Mouse (Mus musculus) midbrain, embryonic 14.5 days (tissue): ENCODE data around the gene Gm28041. TPM values are rescaled to one million over a fixed set of nuclear protein-coding genes. Genes with fewer than 3 reads are reported as not detected.
"Not testable (repeated sequence)": the region's sequence is repeated elsewhere in the genome, so short reads cannot be mapped to it uniquely, and the experiment has no call there.

Source experiments
- ATAC-seq: fragments of 200-750 bp; cut with Nextera tagmentation; 2 replicates; pipeline ENCODE4 v1.8.0; 2017; ENCODE audit warnings: moderate number of reproducible peaks, moderate library complexity; ENCODE audit not compliant: low FRiP score, low TSS enrichment
- DNase-seq: peaks from one replicate; pipeline ENCODE4 v3.0.0-alpha.2; 2015
- H3K27ac ChIP-seq: fragments of 300-500 bp; sonication (generic); replicated peaks from 2 replicates; pipeline ENCODE4 v1.5.1; 2014; ENCODE audit warnings: mild to moderate bottlenecking, low read depth, low read length, moderate library complexity
- H3K27me3 ChIP-seq: fragments of 300-500 bp; sonication (generic); 2 replicates; pipeline ENCODE4 v1.6.1; 2014; ENCODE audit warnings: low read length, control low read depth, mixed read lengths; ENCODE audit not compliant: control insufficient read depth, insufficient read depth
- H3K36me3 ChIP-seq: fragments of 300-500 bp; sonication (generic); 2 replicates; pipeline ENCODE4 v1.6.1; 2014; ENCODE audit warnings: low read length, control low read depth; ENCODE audit not compliant: control insufficient read depth, insufficient read depth
- H3K4me1 ChIP-seq: fragments of 300-500 bp; sonication (generic); 2 replicates; pipeline ENCODE4 v1.6.1; 2014; ENCODE audit warnings: mild to moderate bottlenecking, antibody characterized with exemption, low read length, control low read depth; ENCODE audit not compliant: control insufficient read depth, insufficient read depth
- H3K4me2 ChIP-seq: fragments of 300-500 bp; sonication (generic); 2 replicates; pipeline ENCODE4 v1.6.1; 2014; ENCODE audit warnings: mild to moderate bottlenecking, low read length, moderate library complexity
- H3K4me3 ChIP-seq: fragments of 300-500 bp; sonication (generic); replicated peaks from 2 replicates; pipeline ENCODE4 v1.5.1; 2014; ENCODE audit warnings: low read depth, low read length
- H3K9ac ChIP-seq: fragments of 300-500 bp; sonication (generic); replicated peaks from 2 replicates; pipeline ENCODE4 v1.6.1; 2014; ENCODE audit warnings: mild to moderate bottlenecking, low read length, moderate library complexity
- H3K9me3 ChIP-seq: fragments of 300-500 bp; sonication (generic); 2 replicates; pipeline ENCODE4 v1.6.1; 2016; ENCODE audit warnings: low read length, control low read depth, mixed read lengths; ENCODE audit not compliant: control insufficient read depth
- WGBS: fragments of 180-500 bp; shearing (Covaris S2); extraction: QIAGEN DNeasy Blood & Tissue Kit; methylation state at CpG from one replicate; pipeline ENCODE4 v1.1.7; 2014; 5-methylcytosine and 5-hydroxymethylcytosine counted together
- polyA plus RNA-seq: library from polyadenylated mRNA; unstranded; fragments of >200 nt; fragmentation: Nextera tagmentation; extraction: Ambion mirVana; gene quantifications from 2 replicates; pipeline ENCODE4 v1.2.1, GENCODE M21; 2014

Gene Gm28041
- 0.38 TPM in 1 of 2 replicates, not detected in the other for polyA plus RNA-seq

DNA sequence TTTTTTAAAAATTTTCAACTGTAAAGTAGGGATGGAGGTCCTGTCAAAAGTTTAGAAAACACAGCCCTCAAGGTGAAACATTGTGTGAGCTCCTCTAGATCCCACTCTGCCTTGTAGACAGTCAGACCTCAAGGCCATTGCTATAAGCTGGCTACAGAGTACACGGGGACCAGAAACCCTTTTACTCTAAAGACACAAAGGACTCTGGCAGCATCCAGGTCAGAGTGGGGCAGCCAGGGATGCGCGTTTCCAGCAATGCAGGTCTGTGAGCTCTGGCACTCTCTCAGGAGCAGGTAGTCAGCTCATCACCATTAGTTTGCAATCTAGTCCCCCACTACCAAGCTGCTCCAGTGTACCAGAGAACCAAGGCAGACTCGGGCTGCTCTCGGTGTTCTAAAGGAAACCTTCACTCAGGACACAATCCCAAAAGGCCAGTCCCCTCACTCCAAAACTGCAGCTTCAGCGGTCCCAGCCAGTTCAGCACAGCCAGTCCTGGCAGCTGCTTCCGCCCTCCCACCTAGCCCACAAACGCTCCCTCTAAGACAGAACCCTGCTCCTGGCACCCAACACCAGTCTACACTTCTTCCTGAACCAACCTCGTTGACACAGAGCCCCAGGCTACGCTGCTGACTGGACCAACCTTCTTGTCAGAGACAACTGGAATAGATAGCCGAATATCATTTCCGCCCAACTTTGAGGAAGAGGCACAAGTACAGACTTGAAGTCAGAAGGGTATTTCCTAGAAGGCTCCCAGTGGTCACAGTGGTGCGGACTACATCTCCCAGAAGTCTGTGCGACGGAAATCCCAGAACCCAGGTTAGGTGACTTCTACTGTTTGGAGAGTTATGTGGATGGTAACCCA, at the start of gene Gm28041, which contains the start of gene Zfp456:
Gene Gm28041 (minus strand): TSS at position 684 of the 862 bp plus-strand sequence.
Gene Zfp456 (minus strand): TSS at position 761 of the 862 bp plus-strand sequence.
- H3K27me3 ChIP-seq, H3K36me3 ChIP-seq, H3K27ac ChIP-seq, H3K9ac ChIP-seq, H3K4me1 ChIP-seq, H3K9me3 ChIP-seq: not testable (repeated sequence)
- Histone ChIP-seq H3K4me2 (peak within 1 kb of the TSS; percentile 54), H3K4me3 (peak within 1 kb of the TSS; percentile 32)
- WGBS, result 25% methylated on average over 14 of the region's 15 CpGs
- ATAC-seq (peak; percentile 70), DNase-seq (peak; percentile 72)

- not testable (repeated sequence) for H3K9me3 ChIP-seq, H3K9ac ChIP-seq, H3K27ac ChIP-seq, H3K4me1 ChIP-seq, H3K4me3 ChIP-seq, DNase-seq, H3K36me3 ChIP-seq, ATAC-seq, H3K4me2 ChIP-seq, H3K27me3 ChIP-seq
- 82% methylated on average over 2 of the region's 2 CpGs for WGBS
These were observed 47.0 kb upstream of the Gm28041 start for GRCm38 (mm10) chr13:67422532-67422931.

GRCm38 (mm10) chr13:67421207-67421857, 45.8 kb upstream of the Gm28041 start, which contains the start of gene Zfp459:
TSS of gene Zfp459 (minus strand) at chr13:67421418.
- no peaks in the 10 kb centered on the region for H3K9me3 ChIP-seq
- H3K4me3 ChIP-seq, result peak within 1 kb of the TSS; percentile 64
- H3K4me1 ChIP-seq, result peaks cover 3% of the 10 kb centered on the region; the same call in 1 of the 2 replicates
- DNase-seq, result peak; percentile 76
- peak within 1 kb of the TSS; percentile 92 for H3K4me2 ChIP-seq
- peak within 1 kb of the TSS; percentile 60 for H3K9ac ChIP-seq
- H3K36me3 ChIP-seq, result no peaks in the 10 kb centered on the region
- peak; percentile 84 for ATAC-seq
- WGBS, result 2% methylated on average over 22 of the region's 22 CpGs
- no peaks in the 10 kb centered on the region for H3K27me3 ChIP-seq
- H3K27ac ChIP-seq, result no peak within 1 kb of the TSS

GRCm38 (mm10) chr13:67420558-67421206, 45.1 kb upstream of the Gm28041 start:
- Histone ChIP-seq H3K27ac (no peak overlapping the region), H3K4me3 (peak overlapping the region; percentile 64), H3K4me1 (peaks cover 3% of the 10 kb centered on the region; the same call in 1 of the 2 replicates), H3K36me3 (no peaks in the 10 kb centered on the region), H3K4me2 (peak overlapping the region; percentile 92), H3K27me3 (no peaks in the 10 kb centered on the region), H3K9ac (peak overlapping the region; percentile 60), H3K9me3 (no peaks in the 10 kb centered on the region)
- DNase-seq (no peak), ATAC-seq (no peak; the same call in 1 of the 2 replicates)
- 34% methylated on average over 11 of the region's 11 CpGs for WGBS

DNA sequence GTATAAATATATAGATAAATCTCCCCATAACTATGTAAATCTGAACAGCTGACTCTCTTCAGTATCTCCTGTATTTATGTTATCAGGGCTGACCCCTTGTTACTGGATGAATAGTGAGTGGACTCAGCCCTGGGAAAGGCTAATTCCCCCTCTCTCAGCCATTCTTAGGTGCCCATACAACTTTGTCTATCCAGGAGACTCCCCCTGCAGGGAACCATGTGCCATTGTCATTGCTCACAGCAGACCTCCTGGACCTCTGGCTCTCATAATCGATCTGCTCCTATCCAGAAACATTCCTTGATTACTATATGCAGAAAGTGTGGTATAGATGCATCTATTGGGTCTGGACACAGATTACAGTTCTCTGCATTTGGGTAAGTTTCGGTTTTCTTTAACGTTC, 41.3 kb upstream of the Gm28041 start:
- Histone ChIP-seq H3K9me3 (no peaks in the 10 kb centered on the region), H3K4me1 (peaks cover 3% of the 10 kb centered on the region; the same call in 1 of the 2 replicates), H3K9ac (no peak overlapping the region), H3K27me3 (no peaks in the 10 kb centered on the region), H3K36me3 (no peaks in the 10 kb centered on the region), H3K4me3 (no peak overlapping the region), H3K4me2 (no peak overlapping the region), H3K27ac (no peak overlapping the region)
- DNase-seq (no peak), ATAC-seq (no peak)
- WGBS, result 88% methylated on average over 3 of the region's 3 CpGs

DNA sequence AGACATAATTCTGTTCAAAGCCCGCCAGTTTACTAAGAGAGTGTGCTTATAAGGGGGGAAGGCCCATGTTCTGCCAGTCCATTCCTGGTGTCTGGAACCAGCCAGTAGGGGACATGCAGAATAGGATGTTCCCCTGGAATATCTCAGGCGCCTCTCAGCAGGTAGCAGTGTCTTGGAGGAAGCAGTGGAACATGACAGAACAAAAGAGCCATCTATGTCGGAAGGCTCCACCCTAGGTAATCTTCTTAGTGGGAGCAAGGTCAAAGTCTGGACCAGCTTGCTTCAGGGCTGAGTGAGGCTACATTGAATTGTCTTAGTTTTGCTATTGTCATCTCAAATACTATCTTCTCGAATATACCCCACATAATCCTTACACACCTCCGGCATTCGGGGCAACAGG, 40.2 kb upstream of the Gm28041 start:
- H3K27ac ChIP-seq, result no peak overlapping the region
- H3K4me2 ChIP-seq, result no peak overlapping the region
- ATAC-seq (no peak), DNase-seq (no peak)
- H3K27me3 ChIP-seq, result no peaks in the 10 kb centered on the region
- no peaks in the 10 kb centered on the region for H3K36me3 ChIP-seq
- no peaks in the 10 kb centered on the region for H3K4me1 ChIP-seq
- WGBS, result 81% methylated on average over 6 of the region's 6 CpGs
- no peak overlapping the region for H3K9ac ChIP-seq
- no peak overlapping the region for H3K4me3 ChIP-seq
- H3K9me3 ChIP-seq, result no peaks in the 10 kb centered on the region

DNA sequence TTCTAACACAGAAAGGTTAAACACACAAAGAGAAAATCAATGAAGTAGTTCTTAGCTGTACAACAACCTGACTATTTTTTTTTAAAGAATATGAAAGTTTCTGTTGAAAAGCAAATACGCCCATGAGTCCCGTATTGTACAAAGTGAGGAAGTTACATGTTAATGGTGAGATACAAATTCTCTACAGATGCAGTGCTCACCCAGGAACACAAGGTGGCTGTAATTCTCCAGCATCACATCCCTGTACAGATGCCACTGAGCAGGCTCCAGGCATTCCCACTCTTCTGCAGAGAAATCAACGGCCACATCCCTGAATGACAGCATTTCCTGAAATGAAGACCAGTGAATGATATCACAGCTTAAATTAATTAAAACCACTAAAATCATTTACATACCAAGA, 38.1 kb upstream of the Gm28041 start:
- not testable (repeated sequence) for ATAC-seq, H3K9me3 ChIP-seq, H3K4me1 ChIP-seq, H3K4me3 ChIP-seq, H3K36me3 ChIP-seq, H3K9ac ChIP-seq, H3K27ac ChIP-seq, H3K4me2 ChIP-seq, H3K27me3 ChIP-seq
- peak; percentile 3 for DNase-seq
- 79% methylated on average over 3 of the region's 3 CpGs for WGBS

GRCm38 (mm10) chr13:67399183-67399903, 23.8 kb upstream of the Gm28041 start, which contains the start of gene Zfp429:
TSS of gene Zfp429 (minus strand) at chr13:67399819.
- not testable (repeated sequence) for H3K27me3 ChIP-seq, H3K27ac ChIP-seq, H3K4me1 ChIP-seq, H3K9me3 ChIP-seq, H3K36me3 ChIP-seq
- H3K4me3 ChIP-seq, result peak within 1 kb of the TSS; percentile 47
- 6% methylated on average over 14 of the region's 16 CpGs for WGBS
- ATAC-seq, result peak; percentile 92
- peak; percentile 83 for DNase-seq
- H3K9ac ChIP-seq, result peak within 1 kb of the TSS; percentile 29; the same call in 1 of the 2 replicates
- peak within 1 kb of the TSS; percentile 53 for H3K4me2 ChIP-seq
